Mouse (Mus musculus): ENCODE data around the gene Magix.
A peak's percentile ranks its signal among the peaks of the same experiment; 100 is the strongest.
"Not testable (repeated sequence)": the region's sequence is repeated elsewhere in the genome, so short reads cannot be mapped to it uniquely, and the experiment has no call there.

Gene Magix

DNA sequence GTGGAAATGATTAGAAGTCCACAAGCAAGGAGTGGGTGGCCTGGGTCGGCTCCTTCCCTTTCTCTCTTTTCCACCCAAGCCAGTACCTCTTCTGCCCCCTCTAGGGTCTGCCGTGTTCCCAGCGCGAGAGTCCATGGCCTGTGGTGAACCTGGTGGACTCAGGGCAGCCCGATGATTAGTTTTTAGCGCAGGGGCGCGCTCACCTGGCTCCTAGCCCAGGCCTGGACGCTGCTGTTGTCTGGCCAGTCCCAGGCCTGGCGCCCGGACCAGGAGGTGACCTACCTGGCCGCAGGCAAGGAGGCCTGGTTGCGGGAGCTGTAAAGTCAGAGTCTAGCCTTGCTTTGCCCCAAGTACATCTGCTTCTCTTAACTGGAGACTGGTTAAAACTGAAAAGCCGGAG is at the start of gene Magix:
Gene Magix, minus strand, starts transcription at position 388 of the 400 bp plus-strand sequence.
- DNase-seq = no peak

DNA sequence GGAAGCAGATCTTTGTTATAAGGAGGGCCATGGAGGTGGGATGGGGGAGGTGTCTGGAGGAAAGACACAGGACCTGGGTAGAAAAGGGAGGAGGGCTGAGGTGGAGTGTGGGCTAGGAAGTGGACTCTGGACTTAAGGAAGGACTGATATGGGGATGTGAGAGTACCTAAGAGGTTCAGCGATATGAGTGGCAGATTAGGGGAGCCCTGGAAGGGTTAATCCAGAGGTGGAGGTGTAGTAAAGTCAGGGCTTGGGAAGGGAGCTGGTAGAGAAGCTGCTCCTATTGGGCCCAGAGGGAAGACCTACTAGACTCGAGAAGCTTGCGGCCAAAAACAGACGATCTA is 47.8 kb upstream of the Magix start:
- DNase-seq = no peak

DNA sequence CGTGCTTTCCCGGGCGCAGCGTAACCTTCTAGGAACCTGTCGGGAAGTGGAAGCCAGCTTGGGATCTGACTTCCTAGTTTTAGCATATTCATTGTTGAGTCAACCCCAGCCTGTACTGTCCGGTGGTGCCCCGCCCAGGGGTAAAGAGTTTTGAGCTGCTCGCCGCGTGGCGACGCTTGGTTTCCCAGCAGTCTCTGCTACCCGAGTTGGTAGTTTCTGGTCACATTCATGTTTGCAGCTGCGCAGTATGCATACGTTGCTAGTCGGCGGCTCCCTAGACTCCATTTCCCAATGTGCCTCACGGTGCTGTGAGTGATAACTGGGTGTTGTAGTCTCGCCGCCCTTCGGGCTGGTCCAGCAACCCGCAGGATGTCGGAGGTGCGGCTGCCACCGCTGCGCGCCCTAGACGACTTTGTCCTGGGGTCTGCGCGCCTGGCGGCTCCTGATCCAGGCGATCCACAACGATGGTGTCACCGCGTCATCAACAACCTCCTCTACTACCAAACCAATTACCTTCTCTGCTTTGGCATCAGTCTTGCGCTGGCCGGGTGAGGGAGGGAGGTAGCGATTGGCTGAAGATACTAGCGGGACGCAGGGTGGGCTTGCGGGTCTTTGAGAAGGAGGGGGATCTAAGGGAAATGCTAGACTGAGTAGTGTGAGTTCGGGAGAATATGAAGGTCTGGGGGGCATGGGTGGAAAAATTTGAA is 47.3 kb upstream of the Magix start, which contains the start of gene Praf2:
Gene Praf2, plus strand, starts transcription at position 225 of the 707 bp plus-strand sequence.
- DNase-seq = peak; percentile 67

DNA sequence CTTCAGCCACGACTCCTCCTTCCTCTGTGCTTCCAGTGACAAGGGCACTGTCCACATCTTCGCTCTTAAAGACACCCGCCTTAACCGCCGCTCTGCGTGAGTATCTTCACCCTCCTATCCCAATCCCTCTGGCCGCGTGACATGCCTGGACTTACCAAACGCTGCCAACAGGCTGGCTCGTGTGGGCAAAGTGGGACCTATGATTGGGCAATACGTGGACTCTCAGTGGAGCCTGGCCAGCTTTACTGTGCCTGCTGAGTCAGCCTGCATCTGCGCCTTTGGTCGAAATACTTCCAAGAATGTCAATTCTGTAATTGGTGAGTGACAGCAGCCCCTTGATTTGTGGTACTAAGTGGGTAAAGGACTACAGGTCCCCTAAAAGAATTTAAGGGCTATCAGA is 46.1 kb upstream of the Magix start:
- DNase-seq = no peak

DNA sequence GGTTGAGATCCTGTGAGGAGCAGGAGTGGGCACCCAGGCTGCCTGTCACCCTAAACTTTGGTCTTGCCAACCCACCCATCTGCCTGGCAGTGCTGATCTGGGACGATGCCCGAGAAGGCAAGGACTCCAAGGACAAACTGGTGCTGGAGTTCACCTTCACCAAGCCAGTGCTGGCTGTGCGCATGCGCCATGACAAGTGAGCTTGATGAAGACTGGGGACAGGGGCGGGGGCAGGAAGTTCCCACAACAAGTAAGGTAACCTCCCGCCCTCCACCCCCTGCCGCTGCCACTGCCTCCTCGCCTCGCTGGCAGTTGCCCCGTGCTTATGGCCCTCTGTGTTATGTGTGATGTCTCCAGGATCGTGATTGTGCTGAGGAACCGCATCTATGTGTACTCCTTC is 44.8 kb upstream of the Magix start:
- DNase-seq = no peak

DNA sequence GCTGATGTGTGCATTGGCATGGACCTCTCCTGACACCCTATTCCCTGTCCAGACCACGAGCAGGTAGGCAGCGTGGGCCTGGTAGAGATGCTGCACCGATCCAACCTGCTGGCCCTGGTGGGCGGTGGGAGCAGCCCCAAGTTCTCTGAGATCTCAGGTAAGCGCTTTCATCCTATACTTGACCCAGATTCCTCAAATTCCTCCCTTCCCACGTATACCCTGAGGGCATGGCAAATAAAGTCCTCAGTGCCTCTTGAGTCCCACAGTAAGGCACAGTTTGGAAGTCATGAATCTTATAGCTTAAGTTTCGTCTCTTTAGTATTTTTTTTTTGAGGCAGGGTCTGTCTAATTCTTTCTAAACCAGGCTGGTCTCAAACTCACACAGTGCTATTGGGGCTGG is 43.1 kb upstream of the Magix start:
- no peak for DNase-seq

DNA sequence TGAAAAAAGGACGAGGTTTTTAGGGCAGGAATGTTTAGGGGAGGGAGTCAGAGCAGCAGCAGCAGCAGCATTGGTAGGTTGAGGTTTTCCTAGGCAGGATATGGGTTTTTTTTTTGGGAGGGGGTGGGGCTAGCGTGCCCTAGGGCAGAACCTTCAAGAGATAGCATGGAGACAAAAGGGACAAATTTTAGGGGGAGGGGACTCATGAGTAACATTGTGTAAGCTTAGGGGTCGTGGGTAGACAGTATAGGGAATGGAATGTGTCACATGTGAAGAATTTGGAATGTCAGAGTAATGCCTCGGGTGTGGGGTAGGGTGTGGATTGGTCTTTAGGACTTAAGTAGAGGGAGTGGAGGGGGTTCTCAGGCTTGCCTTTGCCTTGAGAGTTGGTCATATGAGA is 41.6 kb upstream of the Magix start:
- DNase-seq = no peak

DNA sequence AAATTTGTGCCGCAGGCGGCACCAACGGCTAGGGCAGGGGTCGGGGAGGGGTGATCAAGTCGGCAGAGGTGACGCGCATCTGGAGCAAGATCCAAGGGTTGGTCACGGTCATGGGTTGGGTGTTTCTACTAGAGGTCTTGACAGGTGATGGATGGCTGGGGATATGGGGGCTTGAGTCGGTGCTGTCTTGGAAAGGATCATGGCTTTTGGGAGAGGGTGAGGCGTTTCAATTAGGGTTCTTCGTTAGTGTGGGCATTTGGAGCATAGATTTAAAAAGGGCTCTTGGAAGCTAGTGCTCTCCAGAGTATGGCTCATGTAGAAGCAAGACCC is 41.2 kb upstream of the Magix start:
- DNase-seq = no peak

DNA sequence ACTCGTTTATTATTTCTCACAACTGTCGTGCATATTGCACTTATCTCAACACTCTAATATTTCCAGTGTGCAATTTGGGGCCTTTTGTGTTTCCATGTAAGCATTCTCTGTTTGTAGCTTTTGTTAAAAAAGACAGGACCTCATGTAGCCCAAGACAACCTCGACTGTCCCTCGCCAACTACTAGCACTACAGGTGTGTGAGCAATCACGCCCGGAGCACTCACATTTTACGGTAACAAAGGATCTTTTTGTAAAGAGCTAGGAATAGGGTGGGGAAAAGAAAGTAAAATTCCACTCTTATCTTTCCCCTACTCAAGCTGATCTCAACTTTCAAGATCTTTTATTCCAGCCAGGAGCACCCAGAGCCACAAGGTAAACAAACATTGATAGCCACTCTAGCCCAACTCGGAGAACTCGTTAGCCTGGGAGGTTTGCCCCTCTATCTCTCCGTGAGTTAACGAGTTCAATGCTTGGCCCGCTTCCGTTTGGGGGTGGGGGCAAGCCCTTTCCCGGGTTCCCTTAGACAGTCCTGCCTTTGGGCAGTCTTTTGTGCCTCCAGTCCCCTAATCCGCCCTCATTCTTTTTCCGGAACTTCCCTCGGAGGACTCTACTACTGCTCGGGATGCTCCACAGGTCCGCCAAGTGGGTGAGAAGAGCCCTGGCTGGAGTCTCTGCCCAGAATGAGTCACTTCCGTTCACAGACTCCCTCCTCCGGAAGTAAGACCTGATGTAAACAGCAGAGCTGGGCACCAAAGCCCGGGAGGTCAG is 40.6 kb upstream of the Magix start, which contains the start of gene Gm45208:
Gene Gm45208, plus strand, starts transcription at position 732 of the 768 bp plus-strand sequence.
- peak; percentile 35 for DNase-seq

DNA sequence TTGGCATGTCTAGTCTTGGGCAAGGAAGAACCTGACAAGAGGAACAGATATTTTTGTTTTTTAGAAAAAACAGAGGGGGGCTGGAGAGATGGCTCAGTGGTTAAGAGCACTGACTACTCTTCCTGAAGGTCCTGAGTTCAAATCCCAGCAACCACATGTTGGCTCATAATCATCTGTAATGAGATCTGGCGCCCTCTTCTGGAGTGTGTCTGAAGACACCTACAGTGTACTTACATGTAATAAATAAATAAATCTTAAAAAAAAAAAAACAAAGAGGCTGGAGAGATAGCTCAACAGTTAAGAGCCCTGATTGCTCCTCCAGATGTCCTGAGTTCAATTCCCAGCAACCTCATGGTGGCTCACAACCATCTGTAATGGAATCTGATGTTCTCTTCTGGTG is 35.0 kb upstream of the Magix start:
- DNase-seq = not testable (repeated sequence)

DNA sequence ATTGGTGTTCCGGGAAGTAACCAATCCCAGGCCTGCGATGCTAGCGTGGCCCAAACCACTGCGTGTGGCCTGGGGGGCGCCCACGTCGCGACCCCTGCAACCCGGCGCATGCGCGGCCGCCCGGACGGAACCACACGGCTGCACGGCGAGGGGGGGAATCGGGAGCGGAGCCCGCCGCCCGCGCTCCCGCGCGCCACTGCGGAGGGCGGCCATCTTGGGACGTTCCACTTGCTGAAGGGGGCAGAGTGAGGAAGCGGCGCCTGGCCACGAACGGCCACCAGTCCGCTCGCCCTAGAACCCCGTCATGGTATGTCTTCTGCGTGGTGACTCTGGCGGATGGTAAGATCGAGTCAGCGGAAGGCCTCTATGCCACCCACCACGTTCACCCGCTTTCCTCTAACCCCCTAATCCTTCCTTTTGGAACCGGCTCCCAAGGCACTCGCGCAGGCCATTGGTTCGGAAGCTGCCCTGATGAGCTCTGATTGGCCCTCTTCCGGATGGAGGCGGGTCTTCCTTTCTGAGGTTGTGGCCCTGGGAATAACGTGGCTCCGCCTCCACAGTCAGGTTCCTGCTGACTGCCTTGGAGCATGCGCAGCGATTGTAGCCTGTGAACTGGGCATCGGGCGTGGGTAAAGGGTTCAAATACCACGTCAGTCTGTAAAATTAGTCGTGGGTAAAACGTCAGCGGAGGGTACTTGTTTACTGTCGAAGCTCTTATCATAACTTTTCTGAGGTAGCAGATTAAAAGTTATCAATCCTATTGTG is 33.3 kb upstream of the Magix start, which contains the start of gene Wdr45:
Gene Wdr45, plus strand, starts transcription at position 199 of the 765 bp plus-strand sequence.
- DNase-seq = peak; percentile 84

DNA sequence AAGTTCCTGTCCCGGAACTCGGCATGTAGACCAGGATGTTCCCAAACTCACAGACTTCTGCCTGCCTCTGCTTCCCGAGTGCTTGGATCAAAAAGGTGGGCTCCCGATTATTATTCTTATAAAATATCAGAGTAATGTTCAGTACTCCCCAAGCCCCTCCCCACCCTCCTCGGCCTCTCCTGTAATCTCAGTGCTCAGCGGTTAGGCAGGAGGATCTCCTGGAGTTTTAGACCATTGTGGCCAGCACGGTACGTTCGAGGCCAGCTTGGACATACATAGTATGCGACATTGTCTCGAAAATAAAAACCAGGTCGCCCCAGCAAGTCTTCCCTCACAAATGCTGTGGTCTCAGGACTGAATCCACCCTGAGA is 32.7 kb upstream of the Magix start:
- not testable (repeated sequence) for DNase-seq

DNA sequence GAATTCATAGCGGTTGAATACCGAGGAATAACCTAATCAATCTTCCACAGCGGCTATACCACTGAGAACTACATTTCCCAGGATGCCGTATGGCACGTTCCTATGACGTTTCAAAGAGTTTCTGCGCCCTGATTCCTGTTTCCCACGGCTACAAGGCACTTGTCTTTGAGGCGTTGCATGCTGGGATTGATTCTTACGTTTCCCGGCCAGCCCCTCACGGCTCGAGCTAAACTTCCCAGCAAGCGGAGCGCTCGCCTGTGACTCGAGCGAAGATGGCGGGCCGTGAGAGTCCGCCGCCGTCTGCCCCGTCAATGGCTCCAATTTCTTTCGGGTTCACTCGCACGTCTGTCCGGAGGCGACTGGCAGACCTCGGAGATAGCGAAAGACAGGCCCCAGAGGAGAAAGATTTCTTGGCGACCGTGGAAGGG is 15.9 kb upstream of the Magix start, which contains the start of gene Gpkow:
Gene Gpkow, plus strand, starts transcription at position 178 of the 428 bp plus-strand sequence.
- DNase-seq = peak; percentile 64

DNA sequence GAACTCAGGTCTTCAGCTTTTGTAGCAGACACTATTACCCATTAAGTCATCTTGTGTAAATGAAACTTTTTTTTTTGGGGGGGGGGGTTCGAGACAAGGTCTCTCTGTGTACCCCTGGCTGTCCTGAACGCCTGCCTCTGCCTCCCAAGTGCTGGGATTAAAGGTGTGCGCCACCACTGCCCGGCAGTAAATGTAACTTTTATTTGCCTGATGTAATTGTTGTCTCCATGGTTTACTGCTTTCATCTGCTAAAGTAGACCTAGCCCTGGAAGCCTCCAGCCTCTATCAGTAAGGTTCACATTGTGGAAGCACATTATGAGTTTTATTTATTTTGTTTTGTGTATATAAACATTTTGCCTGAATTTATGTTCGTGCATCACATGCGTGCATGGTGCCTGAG is 15.5 kb upstream of the Magix start:
- no peak for DNase-seq

DNA sequence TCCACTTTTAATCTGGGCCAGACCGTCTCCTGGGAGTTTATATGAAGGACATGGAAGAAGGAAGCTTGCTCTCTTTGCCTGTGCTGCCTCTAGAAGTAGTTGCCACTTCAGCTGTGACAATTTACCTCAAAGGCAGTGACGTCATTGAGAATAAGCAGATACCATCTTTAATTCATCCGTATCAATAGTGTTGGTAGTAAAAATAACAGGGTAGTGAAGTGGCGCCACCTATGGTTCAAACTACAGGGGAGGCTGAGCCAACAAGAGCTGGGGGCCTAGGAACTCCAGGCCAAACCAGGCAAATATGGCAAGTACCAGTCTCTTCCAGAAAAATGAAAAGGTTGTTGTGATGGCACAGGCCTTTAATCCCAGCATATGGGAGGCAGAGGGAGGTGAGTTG is 11.8 kb upstream of the Magix start:
- no peak for DNase-seq

DNA sequence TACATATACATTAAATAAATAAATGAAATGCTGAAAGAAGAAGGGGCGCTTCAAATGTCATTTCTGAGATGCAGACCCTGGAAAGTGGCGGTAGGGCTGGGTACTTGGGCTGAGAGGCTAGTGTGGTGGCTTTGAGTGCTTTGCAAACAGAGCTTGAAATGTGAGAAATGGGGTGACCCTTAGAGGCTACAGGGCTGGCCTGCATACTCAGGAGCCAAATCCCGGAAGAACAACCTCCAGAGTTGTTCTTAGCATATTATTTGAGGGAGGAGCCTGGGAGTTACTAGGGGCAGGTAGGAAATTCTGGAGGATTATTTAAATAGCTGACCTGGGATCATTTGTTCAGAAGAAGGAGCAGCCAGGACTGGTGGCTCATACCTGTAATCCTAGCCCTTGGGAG is 9.4 kb upstream of the Magix start:
- DNase-seq = no peak

DNA sequence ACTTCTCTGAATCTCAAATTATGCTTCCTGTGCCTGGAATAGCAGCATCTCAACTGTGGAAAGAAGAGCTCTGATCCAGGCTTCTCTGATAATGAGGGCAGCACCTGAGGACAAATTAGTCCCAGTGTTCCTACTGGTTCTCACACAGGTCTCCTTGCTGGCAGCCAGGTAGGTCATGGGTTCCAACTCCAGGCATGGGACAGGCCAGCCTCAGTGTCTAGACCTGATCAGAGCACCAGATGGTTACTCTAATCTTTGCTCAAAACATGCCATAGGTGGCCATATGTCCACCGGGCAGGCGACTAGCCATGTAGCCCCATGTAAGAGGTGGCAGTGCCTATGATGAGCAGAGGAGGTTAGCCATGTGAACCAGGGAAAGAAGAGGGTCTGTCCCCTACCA is 7.3 kb upstream of the Magix start:
- DNase-seq = no peak

DNA sequence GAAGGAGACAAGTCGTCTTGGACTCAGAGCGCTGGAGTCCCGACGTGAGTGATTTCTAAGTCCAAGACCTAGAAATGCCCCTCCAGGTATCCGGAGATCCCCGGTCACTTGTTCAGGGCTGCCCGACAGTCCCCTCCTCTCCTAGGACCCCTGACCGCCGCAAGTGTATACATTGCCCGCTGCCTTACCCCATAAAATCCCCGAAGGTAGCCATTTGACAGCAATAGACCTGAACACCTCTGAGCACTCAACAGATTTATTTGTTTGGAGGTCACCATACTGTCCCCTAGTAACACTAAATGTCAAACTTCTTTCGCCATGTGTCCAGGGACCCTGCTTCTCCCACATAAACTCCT is 1.0 kb downstream of the Magix start:
- DNase-seq = no peak

DNA sequence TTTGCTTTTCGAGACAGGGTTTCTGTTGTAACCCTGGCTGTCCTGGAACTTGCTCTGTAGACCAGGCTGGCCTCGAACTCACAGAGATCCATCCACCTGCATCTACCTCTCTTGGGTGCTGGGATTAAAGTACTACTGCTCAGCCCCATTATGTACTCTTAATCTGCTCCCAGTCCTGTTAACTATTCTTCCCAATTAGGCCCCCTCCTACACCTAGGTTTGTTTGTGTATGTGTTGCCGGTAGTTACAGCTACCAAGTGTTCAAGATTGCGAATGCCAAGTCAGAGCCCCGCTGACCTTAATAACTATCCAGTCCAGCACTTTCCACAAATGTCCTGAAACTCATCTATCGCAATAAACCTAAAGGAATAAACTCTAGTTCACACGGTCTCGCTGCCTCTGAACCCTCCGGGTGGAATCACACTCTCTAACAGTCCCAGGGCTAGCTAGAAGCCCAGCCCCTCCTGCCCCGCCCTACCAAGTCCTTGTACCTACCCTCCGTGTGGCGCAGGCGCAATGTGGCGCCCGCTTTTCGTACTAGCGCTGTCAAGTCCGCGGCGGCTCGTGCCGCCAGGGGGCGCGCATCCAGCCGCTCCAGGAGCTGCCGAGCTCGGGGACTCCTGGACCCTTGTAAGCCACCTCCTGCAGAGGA is 1.5 kb downstream of the Magix start:
- peak; percentile 82 for DNase-seq

DNA sequence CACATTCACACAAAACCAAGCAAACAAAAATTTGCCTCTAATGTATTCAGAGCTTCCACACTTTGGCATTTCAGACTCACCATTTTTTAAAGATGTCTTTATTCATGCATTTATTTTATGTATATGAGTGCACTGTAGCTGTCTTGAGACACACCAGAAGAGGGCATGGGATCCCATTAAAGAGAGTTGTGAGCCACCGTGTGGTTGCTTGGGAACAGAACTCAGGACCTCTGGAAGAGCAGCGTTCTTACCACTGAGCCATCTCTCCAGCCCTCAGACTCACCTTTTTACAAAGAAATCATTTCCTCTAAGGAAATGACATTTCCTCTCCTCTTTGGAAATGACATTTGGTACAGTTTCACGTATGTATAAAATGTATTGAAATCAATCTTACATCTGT is 2.1 kb downstream of the Magix start:
- DNase-seq = no peak

DNA sequence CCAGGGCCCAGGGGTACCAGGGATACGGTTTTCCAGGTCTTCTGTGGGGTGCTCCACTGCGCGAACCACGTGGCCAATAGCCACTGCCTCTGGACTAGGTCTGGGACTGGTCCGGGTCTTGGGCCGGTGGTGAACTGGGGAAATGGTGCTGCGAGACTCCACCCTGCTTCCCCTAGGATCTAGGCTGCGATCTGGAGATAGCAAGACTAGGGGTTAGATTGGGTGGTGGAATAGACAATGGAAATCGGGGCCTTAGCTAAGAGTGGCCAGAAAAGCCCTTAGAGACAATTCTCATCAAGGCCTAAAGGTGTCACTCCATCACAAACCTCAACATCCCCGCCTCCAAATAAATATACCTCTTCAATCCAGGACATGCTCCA is 6.1 kb downstream of the Magix start:
- no peak for DNase-seq

DNA sequence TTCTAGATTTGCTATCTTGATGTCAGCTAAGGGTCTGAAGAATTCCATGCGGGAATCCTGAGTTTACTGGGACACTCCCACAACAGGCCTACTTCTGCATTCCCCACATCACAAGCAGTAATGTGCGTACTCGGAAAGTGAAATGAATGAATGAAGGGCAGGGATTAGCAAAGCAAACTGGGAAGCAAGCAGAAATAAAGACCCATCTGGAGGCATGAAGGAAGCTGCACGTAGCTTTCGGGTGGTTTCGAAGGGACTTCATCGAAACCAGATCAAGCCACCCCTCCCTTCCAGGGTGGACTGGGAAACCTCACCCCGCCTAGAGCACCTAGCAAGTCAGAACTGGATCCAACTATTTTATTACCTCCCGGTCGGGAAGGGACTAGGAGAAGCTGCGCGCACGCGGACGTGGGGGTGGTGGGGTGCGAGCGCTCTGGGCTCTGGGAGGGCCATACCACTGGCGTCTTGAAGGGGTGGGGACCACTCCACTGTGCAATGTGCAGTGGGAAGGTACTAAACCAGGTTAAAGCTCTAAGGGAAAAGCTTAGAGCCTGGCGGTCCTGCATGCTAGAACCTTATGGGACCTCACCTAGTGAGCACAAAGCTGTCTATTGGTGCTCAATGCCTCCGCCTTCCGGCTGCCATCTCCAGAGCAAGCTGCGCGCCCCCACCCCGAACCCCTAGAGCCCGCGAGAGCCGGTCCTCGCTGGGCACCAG is 6.6 kb downstream of the Magix start:
- DNase-seq = no peak

All from right cerebral cortex, postnatal 14 days (tissue).